Mouse (Mus musculus) forebrain, embryonic 15.5 days (tissue): ENCODE data around the gene Kcnh2. TPM values are rescaled to one million over a fixed set of nuclear protein-coding genes. Genes with fewer than 3 reads are reported as not detected.

Experiments used
- ATAC-seq: fragments of 200-750 bp; cut with Nextera tagmentation; replicated peaks from 2 replicates; pipeline ENCODE4 v1.8.0; 2017; ENCODE audit warnings: mild to moderate bottlenecking, moderate TSS enrichment, moderate library complexity
- H3K27ac ChIP-seq: fragments of 300-500 bp; sonication (generic); replicated peaks from 2 replicates; pipeline ENCODE4 v1.5.1; 2015; ENCODE audit warnings: mild to moderate bottlenecking, inconsistent platforms
- H3K27me3 ChIP-seq: fragments of 300-500 bp; sonication (generic); 2 replicates; pipeline ENCODE4 v1.6.1; 2015; ENCODE audit warnings: inconsistent platforms
- H3K36me3 ChIP-seq: fragments of 300-500 bp; sonication (generic); 2 replicates; pipeline ENCODE4 v1.6.1; 2015; ENCODE audit warnings: mild to moderate bottlenecking, inconsistent platforms
- H3K4me1 ChIP-seq: fragments of 300-500 bp; sonication (generic); 2 replicates; pipeline ENCODE4 v1.6.1; 2015; ENCODE audit warnings: inconsistent platforms
- H3K4me2 ChIP-seq: fragments of 300-500 bp; sonication (generic); replicated peaks from 2 replicates; pipeline ENCODE4 v1.6.1; 2015; ENCODE audit warnings: mild to moderate bottlenecking, inconsistent platforms
- H3K4me3 ChIP-seq: fragments of 300-500 bp; sonication (generic); 2 replicates; pipeline ENCODE4 v1.5.1; 2015; ENCODE audit warnings: mild to moderate bottlenecking, inconsistent platforms
- H3K9ac ChIP-seq: fragments of 300-500 bp; sonication (generic); replicated peaks from 2 replicates; pipeline ENCODE4 v1.6.1; 2015; ENCODE audit warnings: mild to moderate bottlenecking, inconsistent platforms
- H3K9me3 ChIP-seq: fragments of 300-500 bp; sonication (generic); 2 replicates; pipeline ENCODE4 v1.6.1; 2016; ENCODE audit warnings: inconsistent platforms
- WGBS: fragments of 180-500 bp; shearing (Covaris S2); methylation state at CpG from one replicate; pipeline ENCODE4 v1.1.7; 2015; ENCODE audit warnings: mixed read lengths; 5-methylcytosine and 5-hydroxymethylcytosine counted together
- polyA plus RNA-seq: library from polyadenylated mRNA; unstranded; fragments of >200 nt; fragmentation: Nextera tagmentation; extraction: Ambion mirVana; gene quantifications from 2 replicates; pipeline ENCODE4 v1.2.1, GENCODE M21; 2015

The Kcnh2 gene
- polyA plus RNA-seq, 1 experiment from 2014 or later = 6.4 TPM

- peak; percentile 32 for ATAC-seq
- Histone ChIP-seq H3K36me3 (no peaks in the 10 kb centered on the region), H3K4me2 (peak overlapping the region; percentile 85), H3K27ac (peak overlapping the region; percentile 87), H3K4me1 (peaks cover 47% of the 10 kb centered on the region), H3K4me3 (peak overlapping the region; percentile 58), H3K27me3 (peaks cover 26% of the 10 kb centered on the region; the same call in 1 of the 2 replicates), H3K9ac (peak overlapping the region; percentile 62), H3K9me3 (no peaks in the 10 kb centered on the region)
- WGBS = 2% methylated on average over 24 of the region's 24 CpGs
Observed at GRCm38 (mm10) chr5:24352251-24352859, 951 bp upstream of the Kcnh2 start.

- peaks cover 26% of the 10 kb centered on the region; the same call in 1 of the 2 replicates for H3K27me3 ChIP-seq
- peak overlapping the region; percentile 62 for H3K9ac ChIP-seq
- WGBS = 1% methylated on average over 33 of the region's 41 CpGs
- peak; percentile 84 for ATAC-seq
- H3K4me3 ChIP-seq = peak overlapping the region; percentile 58
- H3K4me1 ChIP-seq = peaks cover 47% of the 10 kb centered on the region
- peak overlapping the region; percentile 85 for H3K4me2 ChIP-seq
- peak overlapping the region; percentile 87 for H3K27ac ChIP-seq
- H3K9me3 ChIP-seq = no peaks in the 10 kb centered on the region
- H3K36me3 ChIP-seq = no peaks in the 10 kb centered on the region
Observed at GRCm38 (mm10) chr5:24351701-24352171, 332 bp upstream of the Kcnh2 start.

GRCm38 (mm10) chr5:24350531-24351250 is 713 bp downstream of the Kcnh2 start:
- H3K9me3 ChIP-seq = no peaks in the 10 kb centered on the region
- H3K9ac ChIP-seq = peak overlapping the region; percentile 61
- no peak overlapping the region for H3K27ac ChIP-seq
- peaks cover 26% of the 10 kb centered on the region; the same call in 1 of the 2 replicates for H3K27me3 ChIP-seq
- WGBS = 33% methylated on average over 15 of the region's 15 CpGs
- H3K36me3 ChIP-seq = no peaks in the 10 kb centered on the region
- no peak for ATAC-seq
- H3K4me2 ChIP-seq = peak overlapping the region; percentile 85
- H3K4me3 ChIP-seq = peak overlapping the region; percentile 58
- H3K4me1 ChIP-seq = peaks cover 47% of the 10 kb centered on the region

- no peaks in the 10 kb centered on the region for H3K9me3 ChIP-seq
- H3K27me3 ChIP-seq = peaks cover 26% of the 10 kb centered on the region; the same call in 1 of the 2 replicates
- H3K27ac ChIP-seq = no peak overlapping the region
- peak overlapping the region; percentile 61; the same call in 1 of the 2 replicates for H3K9ac ChIP-seq
- H3K4me1 ChIP-seq = peaks cover 49% of the 10 kb centered on the region
- H3K36me3 ChIP-seq = no peaks in the 10 kb centered on the region
- no peak for ATAC-seq
- H3K4me2 ChIP-seq = peak overlapping the region; percentile 85
- WGBS = 52% methylated on average over 3 of the region's 3 CpGs
- H3K4me3 ChIP-seq = peak overlapping the region; percentile 58
Observed at GRCm38 (mm10) chr5:24350073-24350472, 1.3 kb downstream of the Kcnh2 start.

- no peak for ATAC-seq
- Histone ChIP-seq H3K4me3 (peak overlapping the region; percentile 53), H3K27me3 (peaks cover 22% of the 10 kb centered on the region; the same call in 1 of the 2 replicates), H3K4me1 (peaks cover 65% of the 10 kb centered on the region), H3K36me3 (no peaks in the 10 kb centered on the region), H3K9me3 (no peaks in the 10 kb centered on the region), H3K9ac (peak overlapping the region; percentile 45), H3K4me2 (peak overlapping the region; percentile 100), H3K27ac (peak overlapping the region; percentile 3; the same call in 1 of the 2 replicates)
- WGBS = under 1% methylated on average over 30 of the region's 30 CpGs
Observed at GRCm38 (mm10) chr5:24348546-24348945, 2.9 kb downstream of the Kcnh2 start.

GRCm38 (mm10) chr5:24348128-24348527 is 3.3 kb downstream of the Kcnh2 start:
- Histone ChIP-seq H3K4me1 (peaks cover 68% of the 10 kb centered on the region), H3K27me3 (peaks cover 20% of the 10 kb centered on the region; the same call in 1 of the 2 replicates), H3K9ac (peak overlapping the region; percentile 45), H3K4me2 (peak overlapping the region; percentile 100), H3K4me3 (peak overlapping the region; percentile 53), H3K36me3 (no peaks in the 10 kb centered on the region), H3K27ac (peak overlapping the region; percentile 3; the same call in 1 of the 2 replicates), H3K9me3 (no peaks in the 10 kb centered on the region)
- ATAC-seq = peak; percentile 33
- under 1% methylated on average over 41 of the region's 41 CpGs for WGBS

GRCm38 (mm10) chr5:24347186-24347875 is 4.1 kb downstream of the Kcnh2 start:
- WGBS = 61% methylated on average over 7 of the region's 7 CpGs
- peak overlapping the region; percentile 100; the same call in 1 of the 2 replicates for H3K4me2 ChIP-seq
- no peak for ATAC-seq
- H3K4me3 ChIP-seq = no peak overlapping the region
- H3K9me3 ChIP-seq = no peaks in the 10 kb centered on the region
- peaks cover 15% of the 10 kb centered on the region; the same call in 1 of the 2 replicates for H3K27me3 ChIP-seq
- no peaks in the 10 kb centered on the region for H3K36me3 ChIP-seq
- peaks cover 64% of the 10 kb centered on the region for H3K4me1 ChIP-seq
- no peak overlapping the region for H3K9ac ChIP-seq
- H3K27ac ChIP-seq = no peak overlapping the region

GRCm38 (mm10) chr5:24346313-24346712 is 5.1 kb downstream of the Kcnh2 start:
- Histone ChIP-seq H3K9me3 (no peaks in the 10 kb centered on the region), H3K4me3 (no peak overlapping the region), H3K9ac (no peak overlapping the region), H3K27me3 (peaks cover 15% of the 10 kb centered on the region; the same call in 1 of the 2 replicates), H3K27ac (no peak overlapping the region), H3K4me1 (peaks cover 67% of the 10 kb centered on the region), H3K36me3 (no peaks in the 10 kb centered on the region), H3K4me2 (no peak overlapping the region)
- no peak for ATAC-seq
- 93% methylated on average over 7 of the region's 7 CpGs for WGBS

- Histone ChIP-seq H3K4me3 (no peak overlapping the region), H3K9ac (peak overlapping the region; percentile 8), H3K9me3 (no peaks in the 10 kb centered on the region), H3K4me1 (peaks cover 57% of the 10 kb centered on the region), H3K27me3 (peaks cover 6% of the 10 kb centered on the region; the same call in 1 of the 2 replicates), H3K27ac (peak overlapping the region; percentile 87), H3K36me3 (no peaks in the 10 kb centered on the region), H3K4me2 (peak overlapping the region; percentile 20)
- WGBS = 6% methylated on average over 12 of the region's 12 CpGs
- peak; percentile 44 for ATAC-seq
Observed at GRCm38 (mm10) chr5:24344477-24345051, 6.8 kb downstream of the Kcnh2 start.

- 7% methylated on average over 2 of the region's 2 CpGs for WGBS
- peak overlapping the region; percentile 87 for H3K27ac ChIP-seq
- peak overlapping the region; percentile 20 for H3K4me2 ChIP-seq
- H3K27me3 ChIP-seq = peaks cover under 1% of the 10 kb centered on the region; the same call in 1 of the 2 replicates
- no peak overlapping the region for H3K4me3 ChIP-seq
- H3K9me3 ChIP-seq = no peaks in the 10 kb centered on the region
- peak; percentile 24 for ATAC-seq
- no peak overlapping the region for H3K9ac ChIP-seq
- H3K4me1 ChIP-seq = peaks cover 51% of the 10 kb centered on the region
- no peaks in the 10 kb centered on the region for H3K36me3 ChIP-seq
Observed at GRCm38 (mm10) chr5:24343977-24344436, 7.4 kb downstream of the Kcnh2 start.

- H3K27ac ChIP-seq = peak overlapping the region; percentile 87
- H3K9me3 ChIP-seq = no peaks in the 10 kb centered on the region
- H3K27me3 ChIP-seq = no peaks in the 10 kb centered on the region
- no peaks in the 10 kb centered on the region for H3K36me3 ChIP-seq
- H3K9ac ChIP-seq = no peak overlapping the region
- no peak for ATAC-seq
- no peak overlapping the region for H3K4me2 ChIP-seq
- no peak overlapping the region for H3K4me3 ChIP-seq
- H3K4me1 ChIP-seq = peaks cover 45% of the 10 kb centered on the region
Observed at GRCm38 (mm10) chr5:24343379-24343778, 8.0 kb downstream of the Kcnh2 start.
